In the genomic region with DNA sequence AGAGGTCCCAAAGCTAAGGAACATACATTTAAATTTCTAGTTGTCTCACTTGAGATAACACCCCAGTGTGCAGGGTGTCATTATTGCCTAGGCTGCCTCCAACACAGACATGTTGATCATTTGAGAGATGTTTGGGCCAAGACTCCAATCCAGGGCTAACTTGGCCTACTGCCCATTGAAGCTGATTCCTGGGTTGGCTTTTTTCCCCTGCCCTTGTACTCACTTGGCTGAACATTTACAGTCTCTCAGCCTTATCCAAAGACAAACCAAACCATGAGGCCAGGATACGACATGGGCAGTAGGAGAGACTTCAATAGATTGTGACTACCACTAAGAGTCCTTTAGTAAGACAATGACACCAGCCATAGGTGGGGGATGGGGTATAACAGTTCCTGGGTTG, we compare ENCODE assay signal across 12 mouse cellular contexts. TPM values are rescaled to one million over a fixed set of nuclear protein-coding genes. Genes with fewer than 3 reads are reported as not detected.
A peak's percentile ranks its signal among the peaks of the same experiment; 100 is the strongest.
DNase-seq lines count a peak whose midpoint lies in the region; ATAC-seq lines count a peak whose summit lies in the region.
"Had no signal": no experiment of that assay in that cellular context is flagged by ENCODE, and none has a peak within 500 bp of the region (broad histone marks: within the 10 kb centered on the region; RNA-seq: fewer than 3 reads in every experiment).

No protein-coding gene starts in this region.

- 27% methylated on average over 1 of the region's 1 CpGs for WGBS in heart, embryonic 13.5 days

- H3K4me3 ChIP-seq in heart, embryonic 13.5 days = no peak overlapping the region
- H3K4me3 ChIP-seq: embryonic facial prominence, embryonic 13.5 days; hindbrain, embryonic 12.5 days; liver, embryonic 13.5 days; midbrain, embryonic 12.5 days had no signal

- ATAC-seq in heart, embryonic 13.5 days (ENCODE audit: extremely low read depth, insufficient number of reproducible peaks, low FRiP score, low TSS enrichment) = no peak
- no peak for ATAC-seq in megakaryocyte-erythroid progenitor cell, adult 5-6 weeks (replicated peaks; ENCODE audit: low FRiP score, low TSS enrichment, poor library complexity, severe bottlenecking)

- H3K4me2 ChIP-seq in heart, embryonic 13.5 days = no peak overlapping the region
- H3K4me2 ChIP-seq: embryonic facial prominence, embryonic 13.5 days; hindbrain, embryonic 12.5 days; liver, embryonic 13.5 days; midbrain, embryonic 12.5 days had no signal

- no peak overlapping the region for H3K9ac ChIP-seq in heart, embryonic 13.5 days
- H3K9ac ChIP-seq: embryonic facial prominence, embryonic 13.5 days; hindbrain, embryonic 12.5 days; liver, embryonic 13.5 days; midbrain, embryonic 12.5 days had no signal

- peak overlapping the region; percentile 36 for H3K27ac ChIP-seq in heart, embryonic 13.5 days (replicated peaks)
- H3K27ac ChIP-seq: embryonic facial prominence, embryonic 13.5 days; hindbrain, embryonic 12.5 days; liver, embryonic 13.5 days; midbrain, embryonic 12.5 days had no signal

- peaks cover 19% of the 10 kb centered on the region for H3K4me1 ChIP-seq in heart, embryonic 13.5 days
- H3K4me1 ChIP-seq: liver, embryonic 13.5 days had no signal

- DNase-seq in gastrocnemius, adult 18-20 months (ENCODE audit: low spot score) = peak; percentile 39
- DNase-seq in gastrocnemius, postnatal 25 days = no peak
- DNase-seq in ovary, adult 18-20 months (ENCODE audit: low spot score) = peak; percentile 64
- DNase-seq in ovary, postnatal 14 days (ENCODE audit: low spot score) = no peak
- peak; percentile 46 for DNase-seq in lung, postnatal 14 days
- DNase-seq in layer of hippocampus, adult 9-11 months = no peak
- DNase-seq: liver, embryonic 13.5 days had no signal

- no peaks in the 10 kb centered on the region for H3K9me3 ChIP-seq in heart, embryonic 13.5 days
- H3K9me3 ChIP-seq: embryonic facial prominence, embryonic 13.5 days; hindbrain, embryonic 12.5 days; liver, embryonic 13.5 days; midbrain, embryonic 12.5 days had no signal

- H3K27me3 ChIP-seq in heart, embryonic 13.5 days (replicated peaks) = no peaks in the 10 kb centered on the region
- H3K27me3 ChIP-seq: embryonic facial prominence, embryonic 13.5 days; hindbrain, embryonic 12.5 days; liver, embryonic 13.5 days; midbrain, embryonic 12.5 days had no signal

- H3K36me3 ChIP-seq in heart, embryonic 13.5 days = no peaks in the 10 kb centered on the region
- H3K36me3 ChIP-seq: embryonic facial prominence, embryonic 13.5 days; hindbrain, embryonic 12.5 days; liver, embryonic 13.5 days; midbrain, embryonic 12.5 days had no signal

RNA-seq across cellular contexts. Expression of gene Plekhg3, which starts 18.0 kb away (rescaled TPM):
- total RNA-seq in gastrocnemius, adult 18-20 months (2021) = 1 to 10 TPM; 5.2 to 5.3 TPM
- 1 to 10 TPM; 6.1 to 7.6 TPM for total RNA-seq in gastrocnemius, postnatal 25 days (2021)
- 6.5 and 7.2 TPM in 2 replicates for polyA plus RNA-seq in heart, embryonic 13.5 days (2015; fragmentation: Nextera tagmentation; extraction: Ambion mirVana)
- total RNA-seq in megakaryocyte-erythroid progenitor cell, adult 5-6 weeks (2014; fragmentation: Nextera tagmentation) = 2.4 and 3.9 TPM in 2 replicates
- 0.38 and 0.42 TPM in 2 replicates for total RNA-seq in megakaryocyte-erythroid progenitor cell, adult 5-6 weeks (2017)

Comparison
In these comparisons a context has a peak if more than half of its experiments do, and no peak if none do; other contexts are left out.
1. DNase-seq: peak in gastrocnemius, adult 18-20 months (single experiment), ovary, adult 18-20 months (single experiment) and lung, postnatal 14 days (single experiment); none in gastrocnemius, postnatal 25 days (single experiment), ovary, postnatal 14 days (single experiment) and layer of hippocampus, adult 9-11 months (single experiment).